Comparison of ENCODE assay signal across 8 mouse cellular contexts in genomic region chr14:52015445-52016100, GRCm38 (mm10). TPM values are rescaled to one million over a fixed set of nuclear protein-coding genes. Genes with fewer than 3 reads are reported as not detected.
DNase-seq lines count a peak whose midpoint lies in the region; ATAC-seq and TF ChIP-seq lines count a peak whose summit lies in the region.

Tmem253 (plus strand) TSS chr14:52015658.

- no peak for ATAC-seq in embryonic facial prominence, embryonic 13.5 days (ENCODE audit: insufficient number of reproducible peaks, insufficient read depth, low FRiP score, low TSS enrichment, low read depth)
- ATAC-seq in intestine, embryonic 14.5 days (replicated peaks; ENCODE audit: low FRiP score, low TSS enrichment, low read depth), result no peak
- no peak for ATAC-seq in neural tube, embryonic 12.5 days (ENCODE audit: low FRiP score, low read depth)

- peak within 1 kb of the TSS; percentile 64 for H3K4me2 ChIP-seq in embryonic facial prominence, embryonic 13.5 days
- H3K4me2 ChIP-seq in intestine, embryonic 14.5 days (ENCODE audit: low read length), result peak within 1 kb of the TSS; percentile 88
- peak within 1 kb of the TSS; percentile 64 for H3K4me2 ChIP-seq in neural tube, embryonic 12.5 days (replicated peaks)

- H3K9ac ChIP-seq in embryonic facial prominence, embryonic 13.5 days, result peak within 1 kb of the TSS; percentile 80
- H3K9ac ChIP-seq in intestine, embryonic 14.5 days (ENCODE audit: low read length), result peak within 1 kb of the TSS; percentile 76
- H3K9ac ChIP-seq in neural tube, embryonic 12.5 days, result peak within 1 kb of the TSS; percentile 98

- intact Hi-C loops in left cerebral cortex, adult 2 months (cut with DNase I), result no loop called here
- intact Hi-C loops in left cerebral cortex, postnatal 14 days (cut with DNase I), result no loop called here

- DNase-seq in left cerebral cortex, adult 2 months (ENCODE audit: extremely low spot score in 1 of 2, low spot score in 2 of 2), result no peak
- DNase-seq in left cerebral cortex, postnatal 14 days (ENCODE audit: low spot score in 2 of 2), result no peak
- no peak for DNase-seq in intestine, embryonic 14.5 days (ENCODE audit: low spot score)
- no peak for DNase-seq in frontal cortex, postnatal 25 days (ENCODE audit: low spot score in 2 of 2)
- no peak for DNase-seq in right cerebral cortex, postnatal 36 days (ENCODE audit: low spot score in 2 of 2)
- no peak for DNase-seq in retina, postnatal 1 day

- H3K27ac ChIP-seq in left cerebral cortex, adult 2 months, result peak within 1 kb of the TSS; percentile 82
- H3K27ac ChIP-seq in embryonic facial prominence, embryonic 13.5 days, result peak within 1 kb of the TSS; percentile 92
- peak within 1 kb of the TSS; percentile 90 for H3K27ac ChIP-seq in intestine, embryonic 14.5 days (ENCODE audit: low read depth)
- H3K27ac ChIP-seq in neural tube, embryonic 12.5 days, result peak within 1 kb of the TSS; percentile 98

- H3K9me3 ChIP-seq in embryonic facial prominence, embryonic 13.5 days, result no peaks in the 10 kb centered on the region
- no peaks in the 10 kb centered on the region for H3K9me3 ChIP-seq in intestine, embryonic 14.5 days (ENCODE audit: control insufficient read depth, low read length)
- no peaks in the 10 kb centered on the region for H3K9me3 ChIP-seq in neural tube, embryonic 12.5 days

- H3K4me3 ChIP-seq in left cerebral cortex, adult 2 months, result peak within 1 kb of the TSS; percentile 59
- peak within 1 kb of the TSS; percentile 61 for H3K4me3 ChIP-seq in embryonic facial prominence, embryonic 13.5 days
- peak within 1 kb of the TSS; percentile 55 for H3K4me3 ChIP-seq in intestine, embryonic 14.5 days (ENCODE audit: low read depth, low read length)
- peak within 1 kb of the TSS; percentile 76 for H3K4me3 ChIP-seq in neural tube, embryonic 12.5 days

- no peaks in the 10 kb centered on the region for H3K36me3 ChIP-seq in embryonic facial prominence, embryonic 13.5 days
- no peaks in the 10 kb centered on the region for H3K36me3 ChIP-seq in intestine, embryonic 14.5 days (ENCODE audit: control insufficient read depth, insufficient read depth, low read length)
- no peaks in the 10 kb centered on the region for H3K36me3 ChIP-seq in neural tube, embryonic 12.5 days

- peaks cover 51% of the 10 kb centered on the region for H3K4me1 ChIP-seq in embryonic facial prominence, embryonic 13.5 days
- H3K4me1 ChIP-seq in intestine, embryonic 14.5 days (replicated peaks; ENCODE audit: control insufficient read depth, insufficient read depth, low read length), result peaks cover 38% of the 10 kb centered on the region
- H3K4me1 ChIP-seq in neural tube, embryonic 12.5 days, result peaks cover 60% of the 10 kb centered on the region

- 39% methylated on average over 6 of the region's 6 CpGs for WGBS in embryonic facial prominence, embryonic 13.5 days
- WGBS in intestine, embryonic 14.5 days, result 18% methylated on average over 6 of the region's 6 CpGs
- WGBS in neural tube, embryonic 12.5 days, result 19% methylated on average over 6 of the region's 6 CpGs

- no peaks in the 10 kb centered on the region for H3K27me3 ChIP-seq in embryonic facial prominence, embryonic 13.5 days
- H3K27me3 ChIP-seq in intestine, embryonic 14.5 days (replicated peaks; ENCODE audit: control insufficient read depth, insufficient read depth, low read length), result no peaks in the 10 kb centered on the region
- H3K27me3 ChIP-seq in neural tube, embryonic 12.5 days (replicated peaks), result no peaks in the 10 kb centered on the region

- TF ChIP-seq CTCF in left cerebral cortex, adult 2 months (IDR thresholded peaks at IDR 0.05), result no peak

RNA-seq across cellular contexts. Expression of gene Tmem253, which starts in this region (rescaled TPM):
- under 1 TPM in 1 of 2 experiments, not detected in 1; 0.37 TPM for total RNA-seq in left cerebral cortex, adult 2 months (2021)
- under 1 TPM; 0.36 to 0.77 TPM for total RNA-seq in left cerebral cortex, postnatal 14 days (2021)
- 0.44 and 1.1 TPM in 2 replicates for polyA plus RNA-seq in embryonic facial prominence, embryonic 13.5 days (2015; fragmentation: Nextera tagmentation; extraction: Ambion mirVana)
- 6.8 and 8.5 TPM in 2 replicates for polyA plus RNA-seq in intestine, embryonic 14.5 days (2014; fragmentation: Nextera tagmentation; extraction: Ambion mirVana)
- polyA plus RNA-seq in neural tube, embryonic 12.5 days (2016; fragmentation: Nextera tagmentation; extraction: Ambion mirVana), result 1.0 and 1.3 TPM in 2 replicates
